Mouse (Mus musculus): ENCODE results near the gene Cachd1. TPM values are rescaled to one million over a fixed set of nuclear protein-coding genes. Genes with fewer than 3 reads are reported as not detected.

The Cachd1 gene
- 0.23 and 16.9 TPM in 2 replicates for polyA plus RNA-seq (2012; ENCODE audit: low replicate concordance)

GRCm38 (mm10) chr4:100776043-100776870 is at the start of gene Cachd1:
Cachd1 (plus strand) TSS chr4:100776675.

GRCm38 (mm10) chr4:101020596-101020995 is 244.1 kb downstream of the Cachd1 start, which contains the start of gene Gm10577:
Gm10577 (minus strand) TSS chr4:101020696.

DNA sequence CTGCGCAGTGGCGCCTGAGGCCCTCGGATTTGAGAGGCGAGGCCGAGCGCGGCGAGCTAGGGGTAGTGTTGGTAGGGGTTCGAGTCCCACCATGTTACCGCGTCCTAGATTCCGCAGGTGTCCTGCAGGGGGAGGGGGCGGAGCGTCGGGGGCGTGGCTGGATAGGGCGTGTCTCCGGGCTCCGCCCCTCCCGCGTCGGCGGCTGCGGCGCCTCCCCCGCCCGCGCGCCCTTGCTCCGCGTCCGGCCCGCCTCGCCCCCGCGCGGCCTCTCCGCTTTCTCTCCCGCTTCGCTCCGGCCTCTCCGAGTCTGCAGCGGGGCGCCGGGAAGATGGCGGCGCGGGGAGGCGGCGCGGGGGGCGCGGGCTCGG is 292.3 kb downstream of the Cachd1 start, which contains the start of gene Raver2:
Gene Raver2 (plus strand): TSS at position 198 of the 368 bp plus-strand sequence.

Other genes starting within 250 kb of the Cachd1 start
- gene Gm10577, start 244.0 kb downstream of the Cachd1 start, polyA plus RNA-seq (2012; ENCODE audit: low replicate concordance): not detected in 2 replicates

Data from hematopoietic multipotent progenitor cell, adult 10-12 weeks (in vitro differentiated cells).